Mouse (Mus musculus): ENCODE measurements around the gene Rbfox1. TPM values are rescaled to one million over a fixed set of nuclear protein-coding genes. Genes with fewer than 3 reads are reported as not detected.

Gene Rbfox1
- total RNA-seq, 2 experiments from 2014 or later = 342 to 356 TPM

DNA sequence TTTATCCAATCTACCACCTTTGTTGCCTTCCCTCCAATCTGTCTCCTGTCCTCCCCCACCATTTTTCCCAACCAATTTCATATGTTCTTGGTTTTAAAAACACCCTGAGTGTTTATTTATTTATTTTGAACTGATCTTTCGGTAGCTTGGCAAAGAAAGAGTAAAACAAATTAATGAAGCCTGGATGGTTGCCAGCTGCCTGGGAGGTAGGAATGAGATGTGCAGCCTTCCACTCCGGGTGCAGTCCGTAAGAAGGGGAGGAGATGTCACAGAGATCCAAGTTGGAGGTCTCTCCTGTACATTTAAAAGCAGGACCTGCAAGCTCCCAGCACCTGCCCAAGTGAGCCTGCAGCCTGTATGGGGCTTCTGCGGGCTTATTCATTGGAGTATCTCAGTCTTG lies 899.9 kb downstream of the Rbfox1 start:
- no peak for DNase-seq (ENCODE audit: low spot score in 2 of 2)

DNA sequence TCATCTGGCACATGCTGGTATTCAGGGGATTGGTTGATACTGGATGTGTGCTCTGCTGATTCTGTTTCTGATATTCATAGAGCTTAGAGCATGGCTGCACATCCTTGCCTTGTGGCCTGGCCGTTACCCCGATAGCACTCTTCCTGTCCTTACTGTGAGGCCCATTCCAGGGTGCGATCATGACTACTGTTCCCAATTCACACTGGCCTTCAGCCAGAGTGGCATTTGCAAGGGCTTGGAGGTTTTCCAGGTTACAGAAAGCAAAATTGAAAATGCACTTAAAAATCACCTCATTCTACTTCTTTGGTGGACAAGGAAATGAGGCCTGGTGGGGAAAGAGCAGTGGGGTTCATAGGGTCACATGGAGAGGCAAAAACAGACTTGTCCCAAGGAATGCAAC lies 906.1 kb downstream of the Rbfox1 start:
- DNase-seq (ENCODE audit: low spot score in 2 of 2) = peak in 1 of 2 experiments; percentile 28

DNA sequence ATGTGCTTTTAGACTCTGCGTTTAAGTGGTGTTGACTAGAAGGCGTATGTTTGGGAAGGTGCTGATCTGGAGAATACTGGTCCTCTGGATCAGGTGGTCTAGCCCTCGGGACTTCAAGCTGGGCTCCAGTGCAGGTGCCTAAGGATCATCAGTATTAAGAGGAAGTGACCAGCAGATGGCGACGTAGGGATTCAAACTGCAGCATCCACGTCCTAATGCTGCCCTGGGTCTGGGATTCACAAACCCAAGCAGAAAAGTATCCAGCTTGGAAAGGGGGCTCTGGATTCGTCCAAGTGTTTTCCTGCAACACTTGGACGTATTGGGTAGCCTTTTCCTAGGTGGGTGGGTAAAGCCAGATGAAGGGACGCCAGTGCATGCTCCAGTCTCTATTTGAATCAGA lies 906.5 kb downstream of the Rbfox1 start:
- DNase-seq (ENCODE audit: low spot score in 2 of 2) = peak; percentile 46 to 72

DNA sequence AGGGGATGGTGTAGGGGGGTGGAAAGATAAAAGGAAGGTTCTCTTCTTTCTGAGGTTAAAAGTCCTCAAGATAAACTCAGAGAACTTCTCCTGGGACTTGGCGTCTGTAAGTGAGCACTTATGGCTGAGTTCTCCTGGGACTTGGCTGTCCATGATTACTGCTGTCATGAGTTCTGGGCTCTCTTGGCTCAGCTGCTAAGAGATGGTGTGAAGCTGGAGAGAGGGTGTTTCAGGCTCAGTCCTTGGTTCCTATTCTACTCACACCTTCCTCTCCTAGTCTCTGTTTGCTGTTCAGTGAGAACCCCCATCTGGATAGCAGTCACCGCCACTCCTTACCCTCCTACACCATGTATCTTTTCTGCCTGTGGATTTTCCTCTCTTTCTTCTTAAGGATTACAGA lies 921.1 kb downstream of the Rbfox1 start:
- no peak for DNase-seq (ENCODE audit: low spot score in 2 of 2)

DNA sequence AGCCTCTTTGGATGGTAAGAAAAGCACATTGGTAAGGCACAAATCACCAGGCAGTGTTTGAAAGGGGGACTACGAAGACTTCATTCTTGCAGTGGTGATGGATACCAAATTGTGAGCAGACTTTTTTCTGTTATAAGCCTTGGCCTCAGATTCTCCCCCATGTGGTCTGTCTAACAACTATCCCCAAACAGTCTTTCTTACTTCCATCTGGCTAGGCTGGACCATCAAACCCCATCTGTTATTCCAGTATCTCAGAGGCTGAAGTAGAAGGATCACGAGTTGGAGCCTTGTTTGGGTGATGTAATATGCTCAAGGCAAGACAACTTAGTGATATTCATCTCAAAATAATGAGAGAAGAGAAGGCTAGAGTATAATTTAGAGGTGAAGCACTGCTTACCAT lies 922.7 kb downstream of the Rbfox1 start:
- DNase-seq (ENCODE audit: low spot score in 2 of 2) = peak in 1 of 2 experiments; percentile 33

DNA sequence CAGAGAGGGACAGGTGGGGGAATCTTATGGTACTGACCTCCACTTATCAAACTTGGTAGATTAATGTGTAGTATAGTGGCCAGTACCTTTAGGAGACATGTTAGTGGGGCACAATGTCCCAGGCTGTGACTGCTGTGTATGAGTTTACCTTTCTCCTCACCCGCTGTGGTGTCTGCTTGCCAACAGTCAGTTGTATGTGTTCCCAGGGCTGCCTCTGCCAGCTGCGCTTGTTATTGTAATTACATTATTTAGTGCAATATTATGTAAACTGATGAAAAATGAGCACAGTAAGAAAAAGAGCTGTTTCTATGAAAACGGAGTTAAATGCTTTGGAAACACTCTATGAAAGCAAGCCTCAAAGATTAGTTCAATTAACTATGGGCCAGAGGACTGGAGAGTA lies 928.7 kb downstream of the Rbfox1 start:
- DNase-seq (ENCODE audit: low spot score in 2 of 2) = no peak

DNA sequence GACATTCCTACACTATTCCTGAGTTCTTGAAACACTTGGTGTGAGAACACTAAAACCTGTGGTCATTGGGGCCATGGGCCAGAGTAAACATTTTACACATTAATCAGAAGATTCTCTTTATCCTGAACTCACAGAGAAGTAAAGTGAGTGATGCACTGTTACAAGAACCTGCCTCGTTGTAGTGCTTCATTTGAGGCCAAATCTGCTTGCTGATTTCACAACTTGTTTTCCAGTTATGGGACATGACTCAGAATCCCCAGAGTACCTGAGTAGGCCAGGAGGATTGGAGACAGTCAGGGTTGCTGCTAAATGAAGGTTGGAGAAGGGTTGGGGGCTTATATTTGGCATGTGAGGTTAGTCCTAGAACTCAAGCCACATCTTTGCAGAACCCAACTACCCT lies 936.6 kb downstream of the Rbfox1 start:
- DNase-seq (ENCODE audit: low spot score in 2 of 2) = no peak

DNA sequence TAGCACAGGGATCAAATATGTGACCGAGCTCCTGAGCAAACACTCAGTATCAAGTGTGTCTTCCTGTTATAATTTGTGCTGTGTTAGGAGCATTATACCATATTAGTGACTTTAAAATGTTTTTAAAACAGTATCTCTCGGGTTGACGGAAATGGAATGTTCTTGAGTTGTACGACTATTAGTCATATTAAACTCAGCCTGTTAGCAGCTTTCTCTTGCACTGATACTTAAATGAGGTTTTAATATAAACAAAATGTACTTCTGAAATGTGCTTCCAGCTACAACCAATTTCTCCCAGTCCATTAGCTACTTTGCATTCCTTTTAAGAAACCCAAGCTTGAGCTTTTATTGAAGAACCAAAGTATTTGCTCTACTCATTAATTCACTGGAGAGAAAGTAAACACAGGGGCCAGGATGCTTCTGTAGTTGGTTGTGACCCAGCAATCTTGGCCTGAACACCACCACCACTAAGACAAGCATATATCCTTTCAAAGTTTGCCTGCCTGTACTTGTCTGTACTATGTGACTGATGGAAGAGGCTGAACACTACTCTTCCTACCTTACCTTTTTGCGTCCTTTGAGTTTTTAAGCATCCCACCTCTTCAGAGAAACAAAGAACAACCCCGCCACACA lies 944.9 kb downstream of the Rbfox1 start:
- DNase-seq (ENCODE audit: low spot score in 2 of 2) = no peak

DNA sequence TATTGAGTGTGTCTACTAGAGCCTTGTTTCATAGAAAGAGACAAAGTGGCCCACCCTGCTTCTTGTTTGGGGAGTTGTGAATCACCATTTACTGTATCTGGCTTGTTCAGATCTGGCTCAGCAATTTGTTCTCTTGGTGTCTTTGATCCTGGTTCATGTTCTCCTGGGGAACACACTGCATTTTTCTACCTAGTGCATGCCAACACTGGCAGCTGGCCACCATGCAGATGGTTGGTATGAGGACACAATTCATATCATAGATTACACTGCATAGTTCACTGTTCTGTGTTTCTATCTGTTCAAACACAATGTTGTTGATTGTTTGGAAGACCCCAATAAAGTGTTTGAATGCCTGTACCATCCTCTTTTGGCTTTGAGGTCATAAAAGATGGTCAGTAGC lies 948.3 kb downstream of the Rbfox1 start:
- peak; percentile 27 to 73 for DNase-seq (ENCODE audit: low spot score in 2 of 2)

DNA sequence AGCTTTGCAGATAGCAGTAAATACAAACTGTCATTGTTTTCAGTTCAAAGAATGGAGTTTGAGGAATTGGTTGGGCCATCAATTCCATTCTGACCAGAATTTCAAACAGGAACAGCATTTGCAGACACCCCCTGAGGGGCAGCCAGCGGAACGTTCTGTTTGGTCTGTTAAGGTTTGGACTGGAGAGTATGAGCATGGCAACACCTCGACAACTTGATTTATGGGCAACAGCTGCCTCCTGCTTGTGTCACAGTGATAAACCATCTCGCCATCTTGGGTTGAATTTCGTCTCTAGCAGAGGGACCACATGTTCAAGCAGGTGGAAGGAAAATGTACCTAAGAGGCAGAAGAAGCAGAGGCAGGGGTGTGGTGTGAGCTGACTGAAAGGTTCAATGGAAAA lies 949.9 kb downstream of the Rbfox1 start:
- no peak for DNase-seq (ENCODE audit: low spot score in 2 of 2)

DNA sequence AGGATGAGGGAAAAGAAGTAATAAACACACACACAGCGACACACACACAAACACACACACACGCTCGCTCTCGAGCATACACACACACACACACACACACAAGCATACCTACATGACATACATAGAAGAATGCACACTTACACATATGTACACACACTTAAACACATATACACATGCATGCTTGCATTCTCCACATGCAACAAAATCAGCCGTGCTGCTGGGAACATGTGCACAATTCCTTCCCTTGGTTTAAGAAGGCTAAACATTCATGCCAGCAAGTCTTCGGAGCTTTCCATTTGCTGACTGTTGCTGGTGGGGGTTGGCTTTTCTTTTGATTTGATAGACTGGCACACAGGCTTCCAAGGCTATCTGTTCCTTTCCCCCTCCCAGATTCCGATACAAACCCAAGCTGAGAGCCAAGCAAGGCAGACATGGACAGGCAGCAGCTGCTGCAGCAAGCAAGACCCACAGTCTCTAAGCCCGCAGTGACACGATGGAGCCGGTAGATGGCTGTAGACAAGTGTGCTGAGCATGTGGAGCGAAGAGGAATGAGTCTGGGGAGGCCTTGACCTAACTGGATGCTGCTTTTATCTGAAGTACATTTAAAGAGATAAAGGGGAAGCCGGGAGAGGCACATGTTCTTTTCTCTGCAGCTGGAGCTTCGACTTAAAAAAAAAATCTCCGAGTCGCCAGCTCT lies 954.3 kb downstream of the Rbfox1 start:
- DNase-seq (ENCODE audit: low spot score in 2 of 2) = peak; percentile 71 to 74

DNA sequence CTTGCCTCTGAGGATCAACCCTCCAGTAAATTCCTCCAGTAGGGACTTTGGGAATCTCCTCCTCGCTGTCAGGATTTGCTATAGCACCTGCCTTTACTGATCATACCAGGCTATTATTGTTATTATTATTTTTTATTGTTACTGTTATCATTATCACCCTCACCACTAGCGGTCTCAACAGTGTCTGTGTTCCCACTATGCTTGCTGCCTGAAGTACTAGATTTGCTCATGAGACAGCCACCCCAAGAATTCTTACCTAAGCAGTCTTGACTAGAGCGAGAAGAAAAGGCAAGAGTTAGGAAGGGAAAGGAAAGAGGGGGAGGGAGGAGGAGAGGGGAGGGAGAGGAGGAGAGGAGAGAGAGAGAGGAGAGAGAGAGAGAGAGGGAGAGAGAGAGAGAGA lies 954.9 kb downstream of the Rbfox1 start:
- DNase-seq (ENCODE audit: low spot score in 2 of 2) = no peak

DNA sequence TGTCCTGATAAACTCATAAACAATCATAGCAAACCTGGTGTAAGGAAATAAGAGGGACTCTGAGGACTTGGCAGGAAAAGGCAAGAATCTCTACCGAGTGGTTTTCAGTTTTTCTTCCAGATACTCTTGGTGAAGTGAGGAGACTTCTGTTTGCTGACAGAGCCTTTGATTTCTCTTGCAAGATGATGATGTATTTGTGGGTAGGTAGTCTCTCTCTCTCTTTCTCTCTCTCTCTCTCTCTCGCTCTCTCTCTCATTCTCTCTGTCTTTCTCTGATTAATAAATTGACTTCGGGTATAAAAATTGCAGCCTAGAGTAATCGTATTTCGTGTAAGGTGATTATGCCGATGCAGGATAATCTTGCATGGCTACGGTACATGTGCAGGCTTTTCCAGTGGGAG lies 955.3 kb downstream of the Rbfox1 start:
- DNase-seq (ENCODE audit: low spot score in 2 of 2) = no peak

DNA sequence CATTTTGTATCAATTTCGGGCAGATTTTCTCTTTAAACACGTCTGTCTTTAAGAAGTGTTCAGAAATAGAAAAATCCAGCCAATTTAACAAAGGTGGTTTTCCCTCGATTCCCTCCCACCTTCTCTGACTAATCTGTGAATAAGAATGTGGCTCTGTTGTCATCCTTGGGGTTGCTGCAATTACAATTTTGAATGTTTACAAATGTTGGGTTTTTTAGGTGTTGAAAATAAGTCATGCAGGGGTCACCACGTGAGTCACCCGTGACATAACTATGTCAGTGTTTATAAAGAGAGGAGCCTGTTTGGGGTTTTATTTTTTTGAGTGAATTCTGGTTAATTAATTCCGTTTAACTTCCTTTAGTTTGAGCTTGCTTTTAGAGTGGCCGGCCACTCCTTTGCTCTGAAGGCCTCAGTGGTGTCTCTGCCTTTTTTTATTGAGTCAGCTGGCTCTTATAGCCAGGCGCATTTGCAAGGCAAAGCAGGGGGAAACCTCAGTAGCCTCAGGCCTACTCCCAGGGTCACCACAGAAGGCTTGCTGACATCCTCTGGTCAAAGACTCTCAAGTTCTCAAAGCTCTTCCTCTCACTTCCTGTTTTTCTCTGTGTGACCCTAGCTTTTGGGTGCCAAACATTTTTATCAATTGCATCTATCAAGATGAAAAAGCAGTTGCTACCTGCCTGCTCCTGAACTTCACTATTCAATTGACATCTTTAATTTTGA lies 957.1 kb downstream of the Rbfox1 start:
- DNase-seq (ENCODE audit: low spot score in 2 of 2) = no peak

DNA sequence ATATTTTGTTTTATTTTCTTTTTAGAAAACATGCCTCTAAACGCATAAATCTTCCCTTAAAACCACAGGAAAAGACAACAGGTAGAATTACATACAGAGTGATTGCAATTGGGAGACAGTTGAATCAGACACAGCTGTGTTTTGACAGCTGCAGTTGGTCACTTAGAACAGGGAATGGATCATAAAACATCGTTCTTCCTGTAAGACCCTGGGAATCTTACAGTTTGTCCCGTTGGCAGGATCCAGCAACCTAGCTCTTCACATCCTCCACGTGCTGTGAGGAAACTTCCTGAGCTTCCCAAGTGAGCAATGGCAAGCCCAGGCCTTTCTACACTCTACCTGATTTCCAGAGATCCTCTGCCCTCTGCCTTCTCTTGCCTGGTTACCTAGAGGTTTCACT lies 959.5 kb downstream of the Rbfox1 start:
- no peak for DNase-seq (ENCODE audit: low spot score in 2 of 2)

DNA sequence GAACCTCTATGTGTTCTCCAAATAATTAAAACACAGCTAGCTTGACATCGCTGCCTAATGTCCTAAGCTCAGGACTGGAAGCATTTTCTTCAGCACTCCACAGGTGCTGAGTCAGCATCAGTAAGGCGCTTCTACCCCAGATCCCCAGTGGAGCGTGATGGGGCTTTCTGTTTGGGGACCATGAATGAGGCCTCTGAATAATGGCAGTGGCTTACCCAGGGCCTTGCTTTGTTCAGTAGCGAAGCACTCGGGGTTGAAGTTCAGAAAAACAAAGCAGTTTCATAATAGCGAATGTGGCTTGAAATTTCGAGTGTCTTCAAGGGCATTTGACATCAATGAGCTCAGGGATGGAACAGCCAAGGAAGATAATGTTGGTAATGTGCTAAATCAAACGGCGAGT lies 966.2 kb downstream of the Rbfox1 start:
- no peak for DNase-seq (ENCODE audit: low spot score in 2 of 2)

DNA sequence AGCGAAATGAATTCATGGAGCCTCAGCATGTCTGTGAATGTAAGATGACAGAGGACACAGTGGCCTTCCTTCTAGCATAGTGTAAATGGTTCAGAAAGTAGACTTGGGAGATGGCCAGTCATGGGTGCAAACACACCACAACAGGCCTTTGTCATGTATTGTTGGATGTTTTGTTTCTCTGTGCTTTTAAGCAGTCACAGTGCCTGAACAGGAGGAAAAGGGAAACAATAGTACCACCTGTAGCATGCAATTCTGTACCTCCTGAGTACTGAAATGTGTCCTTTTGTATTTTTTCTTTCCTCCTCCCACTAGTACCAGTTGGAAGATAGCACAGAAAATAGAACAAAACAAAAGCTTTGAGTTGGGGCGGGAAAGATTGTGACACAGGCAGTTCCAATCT lies 968.6 kb downstream of the Rbfox1 start:
- no peak for DNase-seq (ENCODE audit: low spot score in 2 of 2)

DNA sequence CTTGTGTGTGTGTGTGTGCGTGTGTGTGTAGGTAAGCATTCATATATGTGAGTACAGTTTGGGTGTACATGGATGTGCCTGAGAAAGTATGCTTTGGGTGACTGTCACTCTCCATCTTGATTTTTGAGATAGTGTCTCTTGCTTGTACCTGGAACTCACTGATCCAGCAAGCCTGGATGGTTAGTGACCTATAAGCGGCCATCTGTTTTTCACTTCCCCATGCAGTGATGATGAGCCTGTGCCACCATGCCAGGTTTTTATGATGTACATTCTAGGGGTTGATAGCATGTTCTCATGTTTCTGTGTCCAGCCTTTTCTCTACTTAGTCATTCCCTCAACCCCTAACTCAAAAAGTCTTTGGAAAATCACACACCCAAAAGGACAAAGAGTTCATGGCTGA lies 976.5 kb downstream of the Rbfox1 start:
- no peak for DNase-seq (ENCODE audit: low spot score in 2 of 2)

DNA sequence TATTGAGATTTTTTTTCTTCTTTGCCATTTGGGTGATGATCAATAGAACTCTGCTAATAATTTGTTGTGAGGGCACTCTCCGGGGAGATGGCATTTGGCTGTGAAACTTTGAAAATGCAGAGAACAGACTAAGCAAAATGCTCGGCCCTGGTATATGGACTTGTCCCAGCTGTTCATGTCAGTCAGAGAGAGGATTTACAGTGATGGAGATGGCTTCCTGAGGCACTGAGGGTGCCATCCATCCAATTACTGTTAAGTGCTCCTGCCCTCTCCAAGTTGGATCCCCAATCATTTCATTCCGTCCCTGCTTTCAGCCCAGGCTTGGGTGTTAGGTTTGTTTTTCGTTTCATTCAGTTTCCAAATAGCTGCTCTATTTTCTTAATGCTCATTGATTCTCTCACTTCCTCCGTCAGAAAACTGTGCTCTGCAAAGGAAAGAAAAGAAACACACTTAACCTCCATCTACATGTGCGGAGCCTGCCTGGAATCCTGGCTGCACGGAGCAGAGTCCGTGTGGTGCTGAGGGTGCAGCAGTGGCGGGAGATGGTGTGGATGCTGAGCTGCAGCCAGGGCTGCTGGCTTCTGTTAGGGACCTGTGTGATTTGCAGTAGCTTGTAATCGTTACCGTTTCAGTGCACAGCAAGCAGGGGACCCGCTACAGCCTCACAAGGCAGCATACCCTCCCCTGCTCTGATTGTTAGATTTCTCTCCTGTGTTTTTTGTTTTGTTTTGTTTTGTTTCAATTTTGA lies 997.7 kb downstream of the Rbfox1 start:
- DNase-seq (ENCODE audit: low spot score in 2 of 2) = no peak

DNA sequence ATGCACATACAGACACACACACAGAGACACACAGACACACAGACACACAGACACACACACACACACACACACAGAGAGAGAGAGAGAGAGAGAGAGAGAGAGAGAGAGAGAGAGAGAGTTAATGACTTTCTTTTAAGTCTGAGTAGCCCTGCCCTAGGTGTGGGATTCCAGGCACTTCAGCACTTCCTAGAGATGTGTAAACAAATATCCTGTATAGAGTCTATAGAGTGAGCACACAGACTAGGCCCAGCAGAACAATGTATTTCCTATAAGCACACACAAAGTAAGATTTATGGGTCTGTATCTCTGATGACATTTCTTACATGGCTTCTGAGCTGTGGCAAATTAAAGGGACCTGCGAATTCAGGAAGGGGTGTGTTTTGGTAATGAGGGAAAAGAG lies 998.6 kb downstream of the Rbfox1 start:
- DNase-seq (ENCODE audit: low spot score in 2 of 2) = no peak

DNA sequence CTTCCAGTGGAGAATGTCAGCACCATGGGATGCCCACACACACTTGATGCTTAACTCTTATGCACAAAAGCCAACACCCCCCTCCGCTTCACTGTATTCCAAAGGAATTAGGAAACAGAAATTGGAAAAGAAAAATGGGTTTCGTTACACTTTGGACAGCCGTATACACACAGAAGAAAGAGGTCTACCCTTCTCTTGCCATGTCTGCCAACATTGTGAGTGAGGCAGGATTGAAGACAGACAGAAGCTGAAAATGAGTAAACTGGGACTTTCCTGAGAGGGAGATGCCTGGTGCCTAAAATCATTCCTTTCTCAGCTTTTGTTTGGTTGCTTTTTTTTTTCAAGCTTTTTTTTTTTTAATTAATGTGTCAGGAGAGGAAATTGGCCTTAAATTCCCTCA lies 1000.5 kb downstream of the Rbfox1 start:
- no peak for DNase-seq (ENCODE audit: low spot score in 2 of 2)

DNA sequence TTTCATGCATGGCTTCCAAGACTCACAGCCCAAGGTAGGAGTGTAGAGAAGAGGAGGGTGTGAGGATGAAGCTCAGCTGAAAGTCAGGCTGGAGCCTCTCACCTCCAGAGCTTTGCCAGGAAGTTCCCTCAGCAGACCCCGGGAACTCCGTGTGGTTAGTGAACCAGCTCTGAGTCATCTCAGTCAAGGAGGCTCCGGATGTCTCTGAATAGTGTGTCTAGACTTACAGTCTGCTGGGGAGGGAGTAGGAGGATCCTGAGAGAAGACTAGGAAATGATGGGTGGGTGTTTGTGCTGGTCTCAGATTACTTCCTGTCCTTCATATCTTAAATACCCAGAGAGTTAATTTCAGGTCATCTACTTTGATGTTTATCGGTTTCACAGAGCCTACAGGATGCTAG lies 1004.1 kb downstream of the Rbfox1 start:
- DNase-seq (ENCODE audit: low spot score in 2 of 2) = no peak
